Mouse (Mus musculus) MN1 (cell line): ENCODE measurements around the gene Bach2.

Source experiments
- DNase-seq: peaks from one replicate; pipeline ENCODE4 v3.0.0-alpha.2; 2016; ENCODE audit warnings: low spot score

The Bach2 gene

DNA sequence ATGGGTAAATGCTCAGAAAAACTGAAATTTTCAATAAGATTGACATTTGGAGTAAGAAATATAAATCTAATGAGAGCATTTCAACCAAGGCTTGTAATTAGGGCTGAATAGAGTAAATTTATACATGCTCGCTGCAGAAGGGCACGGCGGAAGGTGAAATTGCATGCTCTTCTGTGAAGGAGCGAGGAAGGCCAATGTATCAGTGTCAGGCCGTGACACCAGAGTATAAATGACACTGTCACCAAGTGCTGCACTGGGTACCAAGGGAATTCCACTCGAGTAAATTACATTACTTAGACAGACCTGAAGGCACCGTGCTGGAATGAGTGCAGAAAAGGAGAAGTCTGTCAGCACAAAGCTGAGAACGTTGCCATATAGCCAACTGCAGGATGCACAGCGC is 190.1 kb downstream of the Bach2 start:
- no peak for DNase-seq

DNA sequence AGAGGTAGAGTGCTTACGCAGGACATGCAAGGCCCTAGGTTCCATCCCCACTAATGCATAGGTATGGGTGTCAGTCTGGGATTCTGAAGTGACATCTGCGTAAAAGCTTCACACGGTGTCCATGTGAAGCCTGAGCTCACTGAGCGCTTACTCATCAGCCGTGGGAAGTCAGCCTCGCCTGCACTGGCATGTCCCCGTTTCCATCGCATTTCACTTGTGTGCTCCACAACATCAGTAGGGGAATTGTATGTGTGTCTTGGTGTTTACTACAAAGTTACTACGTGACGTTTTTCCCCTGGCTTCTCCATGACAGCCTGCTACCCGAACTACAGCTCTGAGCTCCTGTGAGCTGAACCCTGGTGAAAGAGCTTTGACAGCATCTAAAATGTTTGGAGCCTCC is 191.5 kb downstream of the Bach2 start:
- no peak for DNase-seq

DNA sequence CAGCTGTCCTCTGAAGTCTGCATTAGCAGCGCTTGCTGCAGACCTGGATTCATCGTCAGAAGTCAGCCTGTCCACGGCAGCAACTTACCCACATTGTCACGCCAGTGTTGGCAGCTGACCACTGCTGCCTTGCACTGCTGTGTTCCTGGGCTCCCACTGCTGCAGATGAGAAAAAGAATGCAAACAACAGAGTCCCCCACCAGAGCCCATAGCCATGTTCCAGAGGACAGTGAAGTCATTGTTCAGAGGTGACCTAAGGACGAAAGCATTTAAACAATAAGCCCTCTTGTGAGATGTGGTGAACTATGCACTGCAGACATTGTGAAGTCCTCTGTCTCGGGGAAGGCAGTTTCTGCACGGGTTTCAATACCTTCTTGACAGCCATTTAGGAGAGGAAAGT is 192.4 kb downstream of the Bach2 start:
- DNase-seq = no peak

DNA sequence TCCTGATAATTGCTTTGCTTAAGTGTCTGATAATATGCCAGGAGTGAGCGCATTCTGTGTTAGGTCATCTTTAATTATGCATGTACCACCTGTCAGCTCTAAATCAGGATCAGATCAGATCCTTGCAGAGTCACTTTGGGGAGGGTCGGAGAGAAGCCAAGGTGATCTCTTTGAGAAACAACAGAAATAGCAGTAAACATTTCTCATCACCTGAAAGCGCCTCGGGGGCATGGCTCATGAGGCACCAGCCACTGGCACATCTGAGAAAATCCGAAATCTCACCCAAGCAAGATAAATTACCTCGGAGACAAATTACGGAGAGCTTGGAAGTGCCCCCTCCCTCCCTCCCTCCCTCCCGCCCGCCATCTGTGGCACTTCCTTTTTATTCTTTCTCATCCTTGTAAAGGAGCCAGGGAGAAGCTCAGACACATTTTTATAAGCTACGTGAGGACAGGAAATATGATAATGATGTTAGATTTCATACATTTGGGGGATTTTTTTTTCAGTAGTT is 193.7 kb downstream of the Bach2 start:
- DNase-seq = peak; percentile 11

DNA sequence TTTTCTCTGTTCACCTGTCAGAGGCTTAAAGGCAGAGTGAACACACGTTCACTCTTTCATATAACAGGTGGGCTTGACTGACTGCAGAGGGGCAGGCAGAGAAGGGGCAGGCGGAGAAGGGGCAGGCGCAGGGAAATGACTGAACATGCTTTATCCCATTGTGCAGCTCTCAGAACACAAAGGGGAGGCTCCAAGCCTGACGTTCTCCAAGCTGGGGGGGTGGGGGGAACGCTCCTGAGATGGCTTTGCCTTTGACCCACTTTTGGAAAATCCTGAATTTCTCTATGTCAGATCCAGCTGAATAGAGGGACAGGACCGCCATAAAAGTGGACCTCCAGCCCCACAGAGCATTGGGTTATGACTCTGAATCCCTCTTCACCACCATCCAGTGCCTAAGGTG is 194.3 kb downstream of the Bach2 start:
- no peak for DNase-seq

DNA sequence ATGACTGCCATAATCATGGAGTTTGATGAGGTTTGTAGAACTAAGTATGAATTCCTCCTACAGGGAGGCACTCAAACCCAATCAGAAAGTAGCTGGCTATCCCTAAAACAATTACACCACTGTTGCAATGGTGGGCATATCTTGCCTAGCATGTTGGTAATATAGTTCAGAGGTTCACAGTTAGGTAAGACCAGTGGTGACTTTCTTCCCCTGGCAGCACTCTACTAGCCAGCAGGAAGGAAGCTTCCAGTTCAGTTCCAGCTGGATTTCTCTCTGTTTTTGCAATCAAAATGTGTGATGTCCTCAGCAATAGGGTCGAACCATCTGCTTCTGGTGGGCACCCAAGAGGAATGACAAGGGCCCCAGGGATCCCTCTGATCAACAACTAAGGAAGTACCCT is 196.0 kb downstream of the Bach2 start:
- no peak for DNase-seq

DNA sequence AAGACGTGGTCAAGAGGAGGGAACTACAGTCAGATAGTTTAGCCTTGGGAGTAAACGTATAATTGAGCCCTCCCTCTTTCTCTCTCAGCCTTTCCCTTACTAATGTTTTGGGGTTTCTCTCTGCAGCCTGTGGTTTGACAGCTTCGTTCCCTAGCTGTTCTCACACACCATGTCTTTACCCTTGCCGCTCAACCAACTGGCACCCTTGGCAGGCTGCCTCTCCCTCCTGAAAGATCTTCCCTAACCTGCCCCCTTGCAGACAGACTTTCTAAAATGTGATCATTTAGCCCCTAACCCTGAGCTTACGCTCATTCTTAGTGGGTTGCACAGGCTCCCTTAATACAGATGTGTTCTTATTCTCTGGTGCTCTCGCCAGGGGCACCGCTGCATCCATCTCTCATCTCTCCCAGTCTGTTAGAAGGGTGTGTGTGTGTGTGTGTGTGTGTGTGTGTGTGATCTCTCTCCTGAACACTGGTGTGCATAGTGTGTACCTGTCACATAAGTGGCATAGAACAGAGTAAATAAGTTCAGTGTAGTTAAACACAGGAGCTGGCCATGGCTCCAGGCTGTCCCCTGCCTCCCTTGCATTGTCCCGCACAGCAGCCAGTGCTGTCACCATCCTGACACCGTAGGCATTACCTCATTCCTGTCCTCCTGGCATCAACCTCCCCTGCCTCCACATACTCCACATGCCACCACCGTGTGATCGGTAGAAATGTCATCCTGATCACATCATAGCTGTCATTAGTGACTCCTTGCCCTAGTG is 201.6 kb downstream of the Bach2 start:
- DNase-seq = no peak

DNA sequence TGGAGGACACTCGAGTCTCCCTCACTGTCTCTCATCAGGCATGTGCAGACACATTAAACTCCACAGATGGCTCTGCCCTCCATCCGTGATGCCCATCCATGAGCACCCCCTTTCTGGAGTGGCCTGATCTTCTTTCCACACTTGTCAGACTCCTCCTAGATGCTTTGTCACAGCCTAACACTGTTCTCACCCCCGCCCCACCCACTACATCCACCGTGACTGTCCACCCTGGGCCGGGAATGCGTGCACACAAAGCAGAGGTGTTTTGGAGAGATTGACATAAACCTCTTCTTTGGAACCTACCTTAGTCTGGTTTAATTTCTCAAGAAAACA is 202.1 kb downstream of the Bach2 start:
- no peak for DNase-seq

DNA sequence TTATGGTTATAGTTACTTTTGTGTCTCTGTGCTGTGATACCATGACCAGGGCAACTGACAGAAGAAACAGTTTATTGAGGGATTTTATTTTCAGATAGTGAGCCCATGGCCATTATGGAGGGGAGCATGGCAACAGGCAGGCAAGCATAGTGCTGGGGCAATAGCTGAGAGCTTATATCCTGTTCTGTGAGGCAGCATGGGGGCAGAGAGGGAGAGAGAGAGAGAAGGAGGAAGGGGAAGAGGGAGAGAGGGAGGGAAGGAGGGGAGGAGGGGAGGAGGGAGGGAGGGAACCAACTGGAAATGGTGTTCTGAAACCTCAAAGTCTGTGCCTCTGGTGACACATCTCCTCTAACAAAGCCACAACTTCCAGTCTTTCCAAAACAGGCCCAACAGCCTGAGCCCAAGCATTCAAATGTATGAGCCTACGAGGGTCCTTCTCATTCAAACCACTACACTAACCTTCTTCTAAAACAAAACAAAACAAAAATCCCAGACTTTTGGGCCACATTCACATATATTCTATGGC is 206.1 kb downstream of the Bach2 start:
- DNase-seq = no peak

DNA sequence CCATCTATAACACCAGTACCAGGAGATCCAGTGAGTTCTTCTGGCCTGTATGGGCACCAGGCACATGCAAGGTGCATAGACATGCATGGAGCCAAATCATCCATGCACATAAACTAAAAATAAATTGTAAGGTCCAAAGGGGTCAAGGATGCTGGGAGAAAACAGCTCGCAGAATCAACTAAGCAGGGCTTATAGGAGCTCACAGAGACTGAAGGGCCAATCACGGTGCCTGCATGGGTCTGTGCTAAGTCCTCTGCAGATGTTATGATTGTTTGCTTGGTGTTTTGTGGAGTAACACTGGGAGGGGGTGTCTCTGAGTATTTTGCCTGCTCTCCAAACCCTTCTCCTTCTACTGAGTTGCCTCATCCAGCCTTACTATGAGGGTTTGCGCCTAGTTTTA is 209.2 kb downstream of the Bach2 start:
- no peak for DNase-seq

DNA sequence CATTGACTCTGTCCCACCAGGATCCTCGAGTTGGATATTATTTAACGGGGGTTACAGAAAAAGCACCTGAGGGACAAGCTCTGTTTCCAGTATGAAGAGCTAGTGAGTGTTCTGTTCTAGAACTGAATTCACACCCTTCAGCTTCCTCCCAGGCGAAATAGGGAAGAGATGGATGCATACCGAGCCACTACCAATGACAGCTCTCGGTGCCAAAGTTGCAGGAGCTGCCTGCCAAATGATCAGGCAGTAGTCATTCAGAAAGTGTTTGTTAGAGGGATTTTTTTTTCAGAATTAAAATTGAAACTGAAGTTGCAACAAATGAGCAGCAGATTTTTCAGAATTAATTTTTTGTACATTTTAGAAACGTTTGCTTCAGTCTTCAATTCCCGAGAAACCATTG is 223.4 kb downstream of the Bach2 start:
- no peak for DNase-seq

DNA sequence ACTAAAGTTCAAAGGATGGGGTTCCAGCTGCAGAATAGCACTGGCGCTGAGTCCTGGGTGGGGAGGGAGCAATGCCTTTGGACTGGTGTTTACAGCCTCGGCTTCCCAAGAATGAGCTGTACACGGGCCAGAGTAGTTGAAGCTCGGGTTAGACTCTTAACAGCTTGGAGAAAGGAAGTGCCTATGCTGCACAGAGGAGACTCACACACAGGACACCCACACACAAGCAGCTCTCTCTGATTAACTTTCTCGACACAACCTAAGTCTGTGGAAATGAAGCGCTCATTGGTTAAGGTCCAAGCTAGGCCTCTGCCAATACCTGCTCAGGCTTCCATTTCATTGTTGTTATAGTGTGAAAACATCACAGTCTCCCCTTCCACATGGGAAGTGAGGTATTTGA is 224.5 kb downstream of the Bach2 start:
- DNase-seq = no peak

DNA sequence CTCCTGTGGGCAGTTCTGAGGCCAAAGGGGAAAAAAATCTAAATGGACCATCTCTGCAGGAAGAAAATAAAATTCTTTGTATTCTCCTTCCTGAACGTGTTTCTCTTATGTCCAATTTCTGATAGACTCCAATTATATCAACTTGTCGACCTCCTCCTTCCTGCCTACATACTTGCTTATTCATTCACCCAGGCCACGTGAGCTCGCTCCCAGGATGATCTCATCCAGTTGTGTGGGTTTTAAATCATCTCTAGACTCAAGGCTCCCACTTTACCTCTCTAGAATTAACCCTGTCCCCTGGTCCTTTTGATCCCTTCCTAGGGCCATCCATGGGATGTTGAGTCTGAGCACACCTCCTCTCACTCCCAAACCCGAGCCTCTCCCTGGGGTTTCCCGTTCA is 225.9 kb downstream of the Bach2 start:
- DNase-seq = no peak

DNA sequence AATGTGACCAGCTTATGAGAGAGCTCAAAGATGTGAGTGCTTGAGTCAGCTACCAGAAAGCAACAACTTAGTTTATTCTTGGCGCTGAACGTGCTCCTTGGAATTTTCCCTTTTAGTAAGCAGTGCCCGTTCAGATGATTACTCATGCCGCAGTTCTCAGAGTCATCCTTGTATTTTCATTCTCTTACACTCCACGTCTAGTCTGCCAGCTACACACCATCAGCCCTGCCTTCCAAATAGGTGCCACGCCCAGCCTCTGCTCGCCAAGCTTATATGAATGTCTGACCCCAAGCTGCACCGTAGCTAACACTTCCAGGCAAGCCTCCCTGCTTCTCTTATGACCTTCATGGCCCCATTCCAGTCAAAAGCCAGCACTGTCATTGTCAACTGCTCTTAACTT is 227.4 kb downstream of the Bach2 start:
- DNase-seq = no peak

DNA sequence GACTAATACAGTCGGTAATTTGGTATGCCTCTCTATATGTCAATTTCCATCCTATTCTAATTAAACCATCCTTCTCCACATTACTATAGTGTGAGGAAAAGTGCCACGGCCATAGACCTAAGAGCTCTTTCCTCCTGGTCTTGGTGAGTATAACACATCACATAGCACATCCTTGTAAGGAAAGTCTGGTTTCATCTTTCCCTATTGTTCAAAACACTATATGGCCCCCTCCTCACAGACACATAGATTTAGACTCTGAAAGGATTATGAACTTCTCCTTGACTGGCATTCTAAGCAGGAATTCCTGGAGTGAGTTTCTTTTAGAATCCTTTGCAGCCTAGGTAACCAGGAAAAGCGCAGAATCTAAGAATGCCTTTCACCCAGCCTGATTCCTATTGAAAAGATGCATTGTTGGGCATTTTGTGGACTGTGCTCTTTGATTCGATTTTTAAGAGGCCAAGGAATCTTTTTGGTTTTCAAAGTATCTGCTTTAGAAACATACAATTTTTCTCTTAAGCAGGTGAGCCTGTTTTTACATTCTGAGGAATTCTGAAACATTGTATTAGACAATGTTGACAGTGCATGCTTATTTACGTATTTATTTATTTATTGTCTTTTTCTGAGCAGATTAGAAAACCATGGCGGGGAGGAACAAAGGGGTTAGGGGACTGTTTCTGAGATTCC is 239.5 kb downstream of the Bach2 start:
- DNase-seq = no peak

DNA sequence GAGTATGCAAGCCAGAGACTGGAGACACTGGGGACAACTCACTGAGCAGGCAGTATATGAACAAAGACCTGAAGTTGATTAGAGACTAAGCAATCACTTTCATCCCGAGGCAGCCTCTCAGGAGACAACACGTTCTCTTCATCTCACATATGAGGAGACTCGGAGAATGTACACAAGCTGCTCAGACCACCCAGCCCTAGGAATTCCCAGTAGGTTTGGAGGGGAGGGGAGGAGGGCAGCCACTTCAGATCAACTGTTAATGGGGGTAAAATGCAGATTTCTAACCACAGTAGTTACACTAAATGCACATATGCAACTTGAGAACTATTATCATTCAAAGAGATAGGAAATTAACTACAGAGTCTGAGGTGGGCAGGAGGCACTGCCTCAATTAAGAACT is 240.6 kb downstream of the Bach2 start:
- DNase-seq = no peak

DNA sequence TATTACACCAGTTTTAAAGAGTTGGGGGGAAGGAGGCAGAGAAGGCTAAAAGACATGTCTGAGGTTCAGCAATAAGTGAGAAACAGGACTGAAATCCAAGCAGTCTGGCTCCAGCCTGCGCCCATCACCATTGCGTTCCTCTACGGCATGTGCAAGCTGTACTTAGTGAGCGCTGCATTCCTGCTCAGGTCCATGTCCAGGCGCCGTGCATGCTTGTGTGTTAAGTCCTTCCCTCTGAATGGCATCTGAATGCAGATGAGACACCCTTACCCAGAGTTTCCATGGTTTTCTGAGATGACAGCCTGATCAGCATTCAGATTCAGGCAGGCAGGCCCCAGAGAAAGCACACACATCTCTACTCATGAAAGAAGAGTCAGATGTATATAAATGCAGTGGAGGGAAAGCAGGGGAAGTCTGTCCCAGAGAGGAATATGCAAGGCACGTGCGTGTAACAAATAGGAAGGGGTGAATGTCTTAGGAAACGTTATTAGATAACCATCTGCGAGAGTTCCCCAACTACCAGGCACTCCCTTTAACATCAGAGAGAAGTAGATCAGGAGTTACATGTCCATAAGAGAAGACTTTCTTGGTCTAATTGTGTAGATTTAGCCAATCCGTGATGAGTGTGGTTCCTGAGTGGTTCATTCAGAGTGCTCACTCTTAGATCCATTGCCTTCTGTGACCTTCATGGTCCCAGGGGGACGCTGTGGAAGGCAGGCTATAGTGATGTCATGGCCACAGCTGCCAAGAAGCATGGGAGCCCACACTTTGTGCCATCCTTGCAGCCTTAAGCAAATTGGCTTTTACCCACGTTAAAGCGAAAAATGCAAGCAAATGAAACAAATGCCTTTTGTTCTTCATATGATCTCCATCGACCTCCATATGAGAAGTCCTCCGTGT is 241.4 kb downstream of the Bach2 start:
- DNase-seq = no peak

DNA sequence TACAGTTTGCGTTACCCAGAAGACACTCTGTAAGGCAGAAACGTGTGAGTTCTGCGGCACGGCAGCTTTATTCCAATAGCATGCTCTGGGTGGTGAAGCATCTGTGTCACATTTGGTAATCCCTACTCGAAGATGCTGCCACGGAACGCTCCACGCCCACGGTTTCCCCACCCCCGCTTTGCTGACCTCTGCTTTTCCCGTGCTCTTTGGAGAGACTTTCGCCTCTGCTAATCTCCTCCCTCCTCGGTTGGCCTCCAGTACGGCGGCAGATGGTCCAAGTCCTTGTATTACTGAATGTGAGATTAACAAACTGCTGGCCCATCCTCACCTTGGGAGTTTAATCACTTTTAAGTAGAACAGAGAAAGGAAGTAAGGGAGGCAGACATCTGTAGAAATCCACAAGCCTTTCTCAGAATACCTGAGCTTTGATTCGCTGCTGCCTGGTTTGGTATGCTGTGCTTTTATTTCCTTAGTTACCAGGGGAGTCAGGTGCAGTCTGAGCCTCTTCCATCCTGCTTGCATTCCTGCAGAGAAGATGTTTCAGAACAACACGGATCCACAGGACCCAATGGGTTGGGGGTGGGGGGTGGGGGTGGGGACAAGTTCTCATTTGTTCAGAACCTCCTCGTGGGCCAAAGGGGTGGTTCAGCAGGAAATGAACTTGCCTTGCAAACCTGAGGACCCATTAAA is 242.9 kb downstream of the Bach2 start:
- DNase-seq = no peak

DNA sequence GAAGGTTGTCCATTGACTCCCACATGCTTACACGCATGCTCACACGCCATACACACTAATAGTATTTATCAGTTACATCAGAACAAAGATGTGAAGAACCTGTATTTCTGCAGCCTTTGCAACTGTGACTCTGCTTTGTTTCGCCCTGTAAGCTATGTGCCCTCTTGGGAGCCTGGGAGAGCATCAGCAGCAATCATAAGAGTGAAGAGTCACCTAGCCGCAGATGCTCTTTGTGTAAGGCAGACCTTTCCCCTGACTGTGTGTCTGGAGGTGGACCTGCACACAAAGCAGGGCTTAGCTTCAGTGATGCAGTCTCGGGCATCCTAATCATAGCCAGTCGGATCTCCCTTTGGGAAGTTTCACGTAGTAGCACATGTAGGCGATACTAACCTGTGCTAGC is 243.5 kb downstream of the Bach2 start:
- DNase-seq = no peak

DNA sequence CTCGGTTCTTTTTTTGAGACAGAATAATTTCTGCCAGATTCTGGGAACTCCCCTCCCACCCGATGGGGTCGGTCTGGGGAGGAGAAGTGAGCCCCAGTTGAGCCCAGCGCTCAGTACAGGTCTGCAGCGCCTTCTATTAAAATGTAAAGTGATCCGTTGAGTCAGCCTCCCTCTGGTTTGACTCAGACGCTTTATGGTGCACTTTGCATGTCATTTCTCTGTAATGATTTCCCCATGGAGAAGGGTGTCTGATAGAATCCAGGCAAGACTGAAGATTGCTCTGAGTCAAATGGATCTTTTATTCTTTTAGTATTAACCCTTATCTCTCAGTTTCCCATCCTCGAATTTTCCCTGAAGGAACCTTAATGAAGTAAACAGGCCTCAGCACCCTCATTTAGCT is 244.3 kb downstream of the Bach2 start:
- DNase-seq = peak; percentile 66

DNA sequence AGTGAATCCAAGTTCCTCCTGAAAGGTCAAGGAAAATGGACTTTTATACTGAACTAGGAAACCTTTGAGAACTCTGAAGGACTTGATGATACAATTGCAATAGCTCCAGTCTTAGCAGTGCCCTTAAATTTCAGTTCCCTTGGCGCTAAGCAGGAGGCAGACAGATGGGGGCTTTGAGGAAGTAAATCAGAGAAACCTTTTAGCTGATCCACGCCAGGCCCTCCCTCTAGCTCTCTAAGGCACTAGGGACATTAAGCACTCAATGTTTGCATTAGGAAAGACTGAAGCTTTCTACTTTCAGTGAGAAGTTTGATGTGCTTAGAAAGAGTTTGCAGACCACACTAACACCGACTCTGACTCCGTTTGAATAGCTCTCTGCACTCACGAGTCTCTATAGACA is 247.2 kb downstream of the Bach2 start:
- DNase-seq = no peak
